Mouse (Mus musculus): ENCODE data around the gene AL731706.2. TPM values are rescaled to one million over a fixed set of nuclear protein-coding genes. Genes with fewer than 3 reads are reported as not detected.

The AL731706.2 gene
- not detected in 2 replicates for polyA plus RNA-seq (2012; rRNA removed)

DNA sequence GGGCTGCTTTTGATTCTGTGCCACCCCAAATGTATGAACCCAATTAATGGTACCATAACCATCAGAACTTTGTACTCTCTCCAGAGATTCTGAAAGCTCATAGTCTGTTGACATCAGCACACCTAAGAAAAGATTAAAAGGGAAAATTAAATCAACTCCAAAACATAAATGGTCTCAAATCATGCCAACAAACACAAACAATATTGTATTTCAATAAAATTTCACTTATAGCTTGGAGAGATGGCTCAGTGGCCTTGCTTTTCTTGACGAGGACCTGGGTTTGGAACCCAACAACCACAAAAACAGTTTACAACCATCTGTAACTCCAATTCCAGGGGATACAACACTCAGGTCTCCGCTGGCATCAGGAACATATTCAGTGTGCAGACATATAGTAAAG, at the start of gene AL731706.2:
Gene AL731706.2 (minus strand): TSS at position 101 of the 400 bp plus-strand sequence.
- WGBS, result 95% methylated on average over 2 of the region's 2 CpGs
- no peak for DNase-seq (ENCODE audit: low read depth, low spot score)

DNA sequence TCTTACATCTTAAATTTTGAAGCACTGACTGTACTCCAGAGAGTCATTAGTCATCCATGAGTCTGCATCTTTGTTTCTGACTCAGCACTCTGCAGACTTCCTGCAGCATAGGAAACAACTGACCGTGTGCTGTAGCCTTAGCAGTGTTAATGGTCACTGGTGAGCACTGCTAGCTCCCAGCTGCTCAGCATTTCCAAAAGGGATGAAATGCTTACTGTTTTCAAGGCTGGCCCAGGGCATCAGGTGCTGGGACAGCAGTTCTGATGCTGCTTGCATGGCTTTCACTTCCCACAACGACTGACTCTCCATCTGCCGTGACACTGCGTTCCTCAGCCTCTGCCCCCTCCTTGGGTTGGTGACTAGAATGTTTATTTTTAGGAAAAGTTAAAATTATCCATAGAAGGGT, 35.5 kb upstream of the AL731706.2 start:
- DNase-seq (ENCODE audit: low read depth, low spot score), result no peak
- 39% methylated on average over 4 of the region's 4 CpGs for WGBS

DNA sequence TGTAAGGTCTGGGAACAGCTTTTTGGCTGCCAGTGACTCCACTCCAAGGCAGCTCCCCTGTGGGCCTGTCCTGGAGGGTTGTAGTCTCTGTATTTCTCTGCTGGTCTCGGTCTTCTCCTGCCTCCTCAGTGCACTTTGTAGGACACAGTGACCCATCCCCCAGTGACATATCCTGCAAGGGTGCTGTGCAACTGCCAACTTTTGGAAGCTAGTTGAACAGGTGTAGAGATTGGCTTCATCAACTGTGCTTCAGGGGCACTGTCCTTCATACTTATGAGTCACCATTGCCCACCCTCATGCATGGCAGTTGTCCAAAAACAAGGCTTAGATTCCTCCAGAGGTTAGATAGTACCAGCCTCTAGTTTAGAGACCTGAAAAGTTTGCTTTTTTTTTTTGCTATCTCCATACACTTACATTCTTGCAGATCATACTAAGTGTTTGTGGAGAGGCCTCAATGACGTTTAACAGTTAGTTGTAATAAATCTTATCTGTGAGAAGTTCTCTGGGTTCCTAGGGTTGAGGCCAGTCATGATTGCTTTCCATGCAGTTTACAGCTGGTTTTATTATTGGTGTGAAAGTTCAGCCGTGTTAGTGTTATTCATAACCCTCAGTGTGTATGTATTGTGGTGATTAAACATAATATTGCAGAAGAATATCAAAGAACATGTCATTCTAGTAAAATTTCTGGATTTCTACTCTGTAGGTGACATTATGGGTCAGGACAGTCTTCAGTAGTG, 34.9 kb upstream of the AL731706.2 start:
- peak; percentile 38 for DNase-seq (ENCODE audit: low read depth, low spot score)
- 28% methylated on average over 3 of the region's 3 CpGs for WGBS

DNA sequence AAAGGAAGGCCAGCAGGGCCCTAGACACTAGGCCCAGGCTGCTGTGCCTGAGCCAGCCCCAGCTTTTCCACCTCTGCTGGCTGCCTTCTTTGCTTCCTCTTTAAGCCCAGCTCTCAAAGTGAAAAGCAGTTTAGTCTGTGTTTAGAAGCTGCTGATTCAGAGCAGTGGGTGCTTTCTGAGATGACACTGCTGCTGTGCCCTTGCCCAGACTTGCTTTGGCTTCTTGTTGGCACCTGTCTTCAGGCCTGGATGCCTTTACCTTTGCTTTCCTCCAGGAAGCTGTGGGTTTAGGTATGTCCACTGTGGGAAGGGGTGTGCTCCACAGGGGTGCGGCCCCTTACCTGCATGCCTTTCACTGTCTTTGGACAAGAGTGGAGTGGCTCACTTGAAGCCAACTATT, 34.0 kb upstream of the AL731706.2 start:
- WGBS, result 91% methylated on average over 1 of the region's 1 CpGs

DNA sequence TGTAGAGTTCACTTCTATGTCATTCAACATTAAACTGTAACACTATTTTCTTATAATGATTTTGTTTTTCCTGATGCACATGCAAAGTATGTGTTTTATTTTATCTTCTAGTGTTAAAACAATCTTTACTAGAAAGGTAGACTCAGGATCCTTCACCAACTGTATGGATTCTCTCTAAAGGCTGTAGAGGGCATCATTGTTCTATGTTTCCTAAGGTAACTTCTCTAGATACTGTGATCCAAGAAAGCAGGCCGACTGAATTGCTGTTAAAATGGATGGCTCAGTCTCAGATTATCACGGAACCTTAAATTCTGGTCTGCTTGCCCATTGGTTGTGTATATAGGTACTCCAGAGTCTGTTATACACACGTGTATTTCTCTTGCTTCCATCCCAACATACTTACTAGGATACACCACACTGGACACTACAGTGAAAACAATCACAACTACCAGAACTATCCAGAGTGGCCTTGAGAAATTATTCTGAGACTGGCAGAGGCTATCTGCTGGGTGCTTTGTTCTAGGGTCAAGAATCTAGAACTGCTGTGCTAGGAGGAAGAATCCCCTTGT, 28.9 kb upstream of the AL731706.2 start:
- DNase-seq (ENCODE audit: low read depth, low spot score), result no peak
- WGBS, result 32% methylated on average over 3 of the region's 3 CpGs

More for the DNA sequence above, 34.0 kb upstream of the AL731706.2 start:
- no peak for DNase-seq (ENCODE audit: low read depth, low spot score)

DNA sequence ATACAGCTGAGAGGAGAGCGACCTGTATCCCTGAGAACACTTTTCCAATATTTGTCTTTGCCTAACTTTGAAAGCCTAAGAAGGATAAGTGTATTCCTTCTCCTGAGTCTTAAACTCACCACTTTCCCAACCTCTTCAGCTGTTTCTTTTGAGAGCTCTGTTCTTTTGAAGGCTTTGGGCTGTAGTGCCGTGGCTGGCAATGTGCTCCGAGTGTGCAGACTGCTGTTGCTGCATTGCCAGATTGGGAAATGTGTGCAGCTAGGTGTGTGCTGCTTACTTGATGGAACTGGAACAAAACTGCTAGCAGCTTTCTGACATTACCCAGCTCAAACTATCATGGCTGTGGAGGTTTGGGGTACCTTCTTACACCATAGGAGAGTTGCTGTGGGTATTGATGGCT, 27.5 kb upstream of the AL731706.2 start:
- no peak for DNase-seq (ENCODE audit: low read depth, low spot score)
- WGBS, result 82% methylated on average over 3 of the region's 3 CpGs

DNA sequence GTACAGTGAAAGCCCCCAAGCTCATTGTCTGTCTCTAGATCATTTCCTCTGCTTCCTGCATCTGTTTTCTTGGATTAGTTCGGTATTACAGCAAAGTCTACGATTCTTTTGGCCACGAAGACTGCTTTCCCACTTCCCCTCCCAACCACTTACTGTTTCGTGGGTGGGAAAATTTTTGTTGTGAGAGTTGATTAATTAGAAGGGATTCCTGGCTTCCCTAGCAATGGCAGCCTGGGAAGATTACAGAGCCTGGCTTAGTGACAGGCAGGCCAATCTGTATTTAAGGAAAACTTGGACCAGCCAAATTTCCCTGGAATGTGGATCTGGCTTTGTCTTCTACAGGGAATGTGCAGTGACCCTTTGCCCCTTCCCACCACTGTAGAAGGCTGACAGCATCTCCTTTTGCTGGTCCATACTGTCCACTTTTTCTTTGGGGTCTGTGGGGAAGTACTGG, 26.5 kb upstream of the AL731706.2 start:
- 62% methylated on average over 4 of the region's 4 CpGs for WGBS
- no peak for DNase-seq (ENCODE audit: low read depth, low spot score)

DNA sequence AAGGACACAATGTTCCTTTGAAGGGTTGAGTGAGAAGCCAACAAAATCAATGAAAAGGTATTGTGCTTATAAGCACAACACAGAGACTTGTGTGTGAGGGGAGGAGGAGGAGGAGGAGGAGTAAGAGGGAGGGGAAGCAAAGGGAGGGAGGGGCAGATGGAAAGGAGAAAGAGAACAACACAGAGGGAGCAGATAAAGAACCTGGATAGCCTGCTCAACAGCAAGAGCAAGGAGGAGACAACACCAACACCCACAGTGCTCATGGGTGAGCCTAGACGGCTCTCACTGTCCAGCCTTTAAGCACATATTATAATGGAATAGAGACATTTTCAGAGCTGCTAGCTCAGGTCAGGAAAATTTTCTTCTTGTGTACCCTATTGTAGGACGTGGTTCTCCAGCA, 23.8 kb upstream of the AL731706.2 start:
- 84% methylated on average over 2 of the region's 2 CpGs for WGBS
- DNase-seq (ENCODE audit: low read depth, low spot score), result no peak

DNA sequence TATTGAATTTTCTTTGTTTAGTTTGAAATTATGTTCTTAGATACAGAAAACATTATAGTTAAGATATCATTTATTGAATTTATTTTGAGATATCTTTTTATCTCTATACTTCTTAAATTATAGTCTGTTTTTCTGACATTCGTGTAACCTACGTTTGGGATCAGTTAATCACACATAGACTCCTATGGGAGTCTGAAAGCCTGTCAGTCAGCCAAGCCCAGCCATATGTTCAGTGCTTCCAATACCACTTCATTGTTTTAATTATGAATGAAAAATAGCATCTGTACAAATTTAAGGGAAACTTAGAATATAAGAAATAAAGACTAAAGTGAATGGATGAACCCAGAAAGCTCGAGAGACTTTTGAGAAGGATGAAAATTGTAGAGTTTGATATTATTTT, 23.1 kb upstream of the AL731706.2 start:
- DNase-seq (ENCODE audit: low read depth, low spot score), result no peak
- 93% methylated on average over 3 of the region's 3 CpGs for WGBS

DNA sequence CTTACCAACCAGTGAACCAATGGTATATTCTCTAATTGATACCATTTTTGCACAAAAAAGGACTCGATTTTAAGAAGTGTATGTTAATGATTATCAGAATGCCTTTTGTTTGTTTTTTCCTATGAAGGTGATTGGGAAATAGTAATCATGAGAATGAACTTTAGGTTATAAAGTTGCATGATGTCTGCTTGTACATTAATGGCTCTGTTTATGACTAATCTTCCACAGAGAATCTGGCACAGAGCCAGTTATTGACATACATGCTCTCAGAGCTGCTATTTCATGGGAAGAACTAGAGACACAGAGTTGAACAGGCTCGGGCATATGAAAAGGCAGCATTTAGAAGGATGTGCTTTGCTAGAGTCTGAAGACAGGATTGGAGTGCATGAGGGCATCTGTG, 10.7 kb upstream of the AL731706.2 start:
- DNase-seq (ENCODE audit: low read depth, low spot score), result no peak
- 41% methylated on average over 2 of the region's 2 CpGs for WGBS

DNA sequence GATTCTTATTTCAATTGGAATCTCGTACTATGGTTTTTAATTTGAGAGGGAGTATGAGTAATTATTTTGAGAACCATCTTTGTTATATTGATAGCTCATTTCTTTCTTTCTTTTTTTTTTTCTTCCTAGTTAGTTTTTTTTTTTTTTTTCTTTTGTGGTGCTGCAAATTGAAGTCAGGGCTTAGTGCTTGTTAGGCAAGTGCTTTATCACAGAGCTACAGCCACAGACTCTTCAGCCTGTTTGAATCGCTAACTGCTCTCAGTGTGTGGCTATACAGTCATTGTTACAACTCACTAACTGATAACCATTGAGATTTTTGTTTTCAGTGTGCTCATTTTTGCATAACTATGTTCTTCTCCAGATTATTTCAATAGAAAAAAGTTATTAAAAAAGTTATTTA, 9.0 kb upstream of the AL731706.2 start:
- no peak for DNase-seq (ENCODE audit: low read depth, low spot score)
- 96% methylated on average over 2 of the region's 2 CpGs for WGBS

DNA sequence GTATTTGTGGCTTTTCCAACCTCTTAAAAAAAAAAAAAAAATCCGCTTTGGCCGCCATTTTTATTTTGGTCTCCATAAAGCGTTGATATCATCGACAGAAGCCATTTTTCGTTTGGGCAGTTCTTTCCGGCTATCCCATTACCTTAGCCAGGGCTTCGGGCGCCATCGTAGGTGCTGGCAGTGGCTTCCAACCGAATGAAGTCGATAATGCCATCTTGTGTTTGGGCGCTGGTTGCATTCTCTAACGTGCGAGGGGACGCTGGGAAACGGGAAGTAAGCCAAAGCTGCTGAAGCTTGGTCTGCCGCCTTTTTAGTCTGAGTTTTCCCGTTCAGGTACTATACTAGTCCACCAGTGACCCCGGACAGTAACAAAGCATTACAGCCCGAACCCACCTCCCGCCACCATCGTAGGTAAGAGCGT, 6.5 kb upstream of the AL731706.2 start:
- peak; percentile 96 for DNase-seq (ENCODE audit: low read depth, low spot score)
- under 1% methylated on average over 23 of the region's 23 CpGs for WGBS

DNA sequence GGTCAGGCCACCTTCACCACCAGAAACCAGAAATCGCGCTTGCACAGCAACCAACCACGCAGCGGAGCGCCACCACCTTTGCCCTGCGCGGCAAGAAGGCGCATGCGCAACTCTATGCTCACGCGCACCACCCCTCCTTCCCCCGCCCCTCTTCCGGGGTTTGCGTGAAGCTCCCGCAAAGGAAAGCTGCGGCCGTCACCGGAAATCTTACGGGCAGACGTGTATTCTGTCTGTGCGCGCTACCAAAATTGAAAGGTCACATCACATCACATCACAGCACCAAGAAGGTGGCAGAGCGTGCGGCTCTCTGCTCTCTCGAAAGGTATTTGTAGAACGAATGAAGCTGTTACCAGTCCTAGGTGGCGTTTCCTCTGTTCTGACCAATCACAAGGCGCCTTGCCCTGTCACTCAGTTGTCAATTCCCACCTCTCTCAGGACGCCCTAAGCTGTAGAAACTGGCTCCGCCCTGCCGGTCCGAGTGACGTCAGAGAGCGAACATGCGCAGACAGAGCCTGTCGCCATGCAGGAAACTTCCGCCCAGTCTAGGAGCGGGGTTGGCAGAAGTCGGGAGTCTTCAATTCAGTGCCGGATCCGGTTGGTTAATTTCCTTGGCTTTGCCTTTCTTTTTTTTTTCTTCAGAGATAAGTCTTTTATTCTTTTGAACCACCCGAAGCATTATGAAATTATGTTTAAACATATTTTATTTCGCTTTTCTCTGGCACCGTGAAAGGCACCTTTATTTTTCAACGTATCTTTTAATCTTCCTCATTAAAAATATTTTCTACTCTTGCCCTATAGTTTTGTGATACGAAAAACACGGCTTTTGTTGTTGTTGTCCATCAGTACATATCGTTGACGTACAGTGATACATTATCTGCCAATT, 5.8 kb upstream of the AL731706.2 start, which contains the start of the genes Slx4ip, AL731706.1 and Mkks:
Gene Slx4ip (plus strand): TSS at position 151 of the 883 bp plus-strand sequence.
Gene AL731706.1 (minus strand): TSS at position 322 of the 883 bp plus-strand sequence.
Gene Mkks (minus strand): TSS at position 322 of the 883 bp plus-strand sequence.
- under 1% methylated on average over 49 of the region's 49 CpGs for WGBS

DNA sequence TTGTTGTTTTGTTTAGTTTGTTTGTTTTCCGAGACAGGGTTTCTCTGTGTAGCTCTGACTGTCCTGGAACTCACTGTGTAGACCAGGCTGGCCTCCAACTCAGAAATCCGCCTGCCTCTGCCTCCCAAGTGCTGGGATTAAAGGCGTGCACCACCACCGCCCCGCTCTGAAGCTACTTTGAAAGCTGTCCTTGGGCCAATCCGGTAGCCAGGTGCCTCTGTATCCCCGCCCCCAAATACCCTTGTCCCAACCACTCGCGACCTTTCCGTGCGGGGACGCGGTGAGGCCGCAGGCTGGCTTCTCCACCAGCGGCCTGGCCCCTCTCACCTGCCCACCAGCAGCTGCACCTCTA, 5.2 kb upstream of the AL731706.2 start:
- 5% methylated on average over 15 of the region's 15 CpGs for WGBS
- peak; percentile 53 for DNase-seq (ENCODE audit: low read depth, low spot score)

More for the DNA sequence above, 5.8 kb upstream of the AL731706.2 start, which contains the start of the genes Slx4ip, AL731706.1 and Mkks:
- peak; percentile 100 for DNase-seq (ENCODE audit: low read depth, low spot score)

DNA sequence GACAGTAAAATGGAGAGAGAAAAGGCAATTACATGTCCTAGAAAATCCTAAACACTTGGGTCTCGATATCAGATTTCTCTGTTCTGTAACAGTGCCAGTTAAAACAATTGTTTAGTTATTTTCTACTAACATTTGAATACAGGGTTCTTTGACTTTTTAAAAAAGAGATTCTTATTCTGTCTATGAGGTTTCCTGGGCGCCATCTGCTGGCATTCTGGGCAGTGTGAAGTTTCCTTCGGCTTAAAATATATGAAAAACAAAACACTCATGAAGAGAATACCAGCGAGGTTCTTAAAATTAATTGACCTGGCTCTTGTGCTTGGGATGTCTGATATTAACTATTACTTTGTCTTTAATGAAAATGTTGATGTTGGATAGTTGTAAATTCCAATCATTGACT, 1.4 kb upstream of the AL731706.2 start:
- 43% methylated on average over 4 of the region's 4 CpGs for WGBS

DNA sequence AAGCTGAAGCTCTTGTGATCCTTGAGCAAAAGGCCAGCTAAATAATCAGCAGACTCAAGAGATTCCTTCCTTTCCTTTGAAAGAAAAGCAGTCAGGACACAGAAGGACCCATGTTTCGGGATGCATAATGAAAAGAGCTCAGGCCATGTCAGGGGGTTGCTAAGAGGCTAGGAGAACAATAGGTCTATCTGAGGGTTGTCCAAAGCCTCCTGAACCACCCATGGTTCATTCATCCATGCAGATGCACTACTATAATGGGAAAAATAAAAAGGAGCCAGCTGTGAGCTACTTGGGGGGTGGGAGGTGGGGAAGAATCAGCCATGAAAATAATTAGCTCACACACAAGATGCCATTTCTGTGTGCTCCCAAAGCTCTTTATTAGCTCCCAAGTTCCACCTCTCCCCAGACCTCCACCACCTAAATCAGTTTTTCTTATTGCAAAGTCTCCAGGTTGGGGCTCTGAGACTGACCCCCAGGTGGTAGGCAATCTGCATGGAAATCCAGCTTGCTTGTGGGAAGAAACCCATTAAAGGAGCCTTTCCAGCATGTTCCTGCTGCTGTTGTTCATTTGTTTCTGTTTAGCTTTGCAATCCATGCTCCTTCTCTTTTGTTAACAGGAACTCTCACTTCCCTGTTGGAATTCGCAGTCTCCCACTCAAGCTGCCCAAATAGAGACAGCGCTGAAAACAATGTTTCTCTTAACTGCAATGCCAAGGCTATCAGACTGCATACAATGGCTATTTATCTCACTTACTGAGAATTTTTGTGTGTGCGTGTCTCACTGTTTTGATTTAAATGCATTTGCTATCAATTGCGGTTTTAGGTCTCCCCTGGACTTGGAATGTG, 30.7 kb downstream of the AL731706.2 start:
- WGBS, result 71% methylated on average over 5 of the region's 5 CpGs
- no peak for DNase-seq (ENCODE audit: low read depth, low spot score)

More for the DNA sequence above, 1.4 kb upstream of the AL731706.2 start:
- DNase-seq (ENCODE audit: low read depth, low spot score), result no peak

DNA sequence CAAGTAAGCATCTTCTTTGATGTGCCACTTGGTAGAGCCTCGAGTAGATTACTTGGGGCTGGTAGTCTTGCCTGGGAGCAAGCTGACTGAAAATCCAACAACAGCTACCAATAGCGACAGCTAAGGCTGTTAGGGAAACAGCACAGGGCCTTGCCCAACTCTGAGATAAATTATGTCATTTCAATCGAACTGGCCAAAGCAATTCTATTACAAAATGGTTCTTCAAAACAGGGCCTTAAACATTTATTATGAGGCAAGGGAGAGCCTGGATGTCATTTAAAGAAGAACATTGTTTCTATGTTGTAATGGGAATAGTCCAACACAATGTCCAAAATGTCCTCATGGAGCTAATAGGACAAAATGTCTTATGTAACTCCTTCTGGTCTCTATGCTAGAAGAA, 35.1 kb downstream of the AL731706.2 start:
- WGBS, result 65% methylated on average over 3 of the region's 3 CpGs
- DNase-seq (ENCODE audit: low read depth, low spot score), result no peak

DNA sequence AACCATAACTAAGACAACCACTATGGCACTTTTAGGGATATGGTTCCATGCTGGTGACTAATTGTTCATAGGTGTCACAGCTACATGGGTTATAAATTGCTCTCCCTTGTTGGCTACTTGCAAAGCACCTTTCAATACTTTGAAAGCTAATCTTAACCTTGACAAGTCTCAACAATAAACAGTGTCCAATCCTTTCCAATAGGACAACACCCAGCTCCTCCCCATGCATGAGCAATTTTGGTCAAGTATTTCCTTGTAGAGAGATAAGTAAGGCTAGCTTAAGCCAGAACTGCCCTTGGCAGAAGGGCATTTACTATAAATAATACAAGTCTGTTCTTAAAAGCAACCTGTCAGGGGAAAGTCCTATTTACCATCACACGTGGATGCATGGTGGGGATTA, 47.5 kb downstream of the AL731706.2 start:
- WGBS, result 7% methylated on average over 1 of the region's 1 CpGs
- peak; percentile 55 for DNase-seq (ENCODE audit: low read depth, low spot score)

DNA sequence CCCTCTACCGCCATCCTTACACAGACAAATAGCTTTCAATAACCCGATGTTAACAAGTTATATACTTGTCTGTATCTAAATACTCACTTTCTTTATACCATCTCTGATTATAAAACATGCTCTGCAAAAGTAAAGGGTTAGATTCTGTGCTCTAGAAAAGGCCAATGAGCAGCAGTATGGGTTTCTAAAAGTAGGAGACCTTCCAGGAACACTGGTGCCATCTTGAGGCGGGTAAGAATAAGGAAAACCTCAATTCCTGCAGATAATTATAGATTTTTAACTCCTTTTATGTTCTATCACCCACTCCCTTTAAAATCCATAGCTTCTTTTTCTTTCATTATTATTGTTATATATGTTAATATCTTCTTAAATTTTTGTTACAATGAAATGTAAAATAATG, 49.6 kb downstream of the AL731706.2 start:
- WGBS, result 72% methylated on average over 3 of the region's 3 CpGs
- DNase-seq (ENCODE audit: low read depth, low spot score), result no peak

Data from large intestine, adult 2 months (tissue).